ENCODE assay signal across 8 mouse cellular contexts in genomic region chr11:116850085-116850484, GRCm38 (mm10). TPM values are rescaled to one million over a fixed set of nuclear protein-coding genes. Genes with fewer than 3 reads are reported as not detected.
DNase-seq lines count a peak whose midpoint lies in the region; ATAC-seq and TF ChIP-seq lines count a peak whose summit lies in the region.

No protein-coding gene starts in this region.

- peaks cover 16% of the 10 kb centered on the region for H3K79me2 ChIP-seq in liver, adult 2 months (ENCODE audit: control insufficient read depth, insufficient read depth, low read length)

- DNase-seq in liver, adult 2 months (ENCODE audit: extremely low read depth, low read depth, low spot score), result no peak
- no peak for DNase-seq in liver
- DNase-seq in ovary, postnatal 14 days (ENCODE audit: low spot score), result no peak
- DNase-seq in layer of hippocampus, postnatal 10 days (ENCODE audit: low spot score in 2 of 2), result no peak
- DNase-seq in right cerebral cortex, postnatal 36 days (ENCODE audit: low spot score in 2 of 2), result no peak

- peak overlapping the region; percentile 93 for H3K4me2 ChIP-seq in limb, embryonic 12.5 days
- peak overlapping the region; percentile 81 for H3K4me2 ChIP-seq in neural tube, embryonic 15.5 days

- no peak overlapping the region for H3K27ac ChIP-seq in liver, adult 2 months (replicated peaks; ENCODE audit: insufficient read depth, low read depth, low read length)
- H3K27ac ChIP-seq in embryonic fibroblast, embryonic 13.5 days (ENCODE audit: insufficient read depth, low read length), result no peak overlapping the region
- H3K27ac ChIP-seq in limb, embryonic 12.5 days, result no peak overlapping the region
- no peak overlapping the region for H3K27ac ChIP-seq in neural tube, embryonic 15.5 days (replicated peaks)

- 0 out of 2 replicates have a peak overlapping the region, but pooled peaks have one; percentile 45 for H3K9ac ChIP-seq in liver, adult 2 months (ENCODE audit: low read depth, low read length)
- no peak overlapping the region for H3K9ac ChIP-seq in limb, embryonic 12.5 days (replicated peaks)
- H3K9ac ChIP-seq in neural tube, embryonic 15.5 days (replicated peaks), result no peak overlapping the region

- no peaks in the 10 kb centered on the region for H3K27me3 ChIP-seq in liver, adult 2 months (ENCODE audit: control insufficient read depth, insufficient read depth, low read length)
- H3K27me3 ChIP-seq in limb, embryonic 12.5 days, result no peaks in the 10 kb centered on the region
- no peaks in the 10 kb centered on the region for H3K27me3 ChIP-seq in neural tube, embryonic 15.5 days (replicated peaks)

- peaks cover 32% of the 10 kb centered on the region for H3K36me3 ChIP-seq in liver, adult 2 months (ENCODE audit: control insufficient read depth, insufficient read depth, low read length)
- H3K36me3 ChIP-seq in limb, embryonic 12.5 days, result peaks cover 57% of the 10 kb centered on the region
- H3K36me3 ChIP-seq in neural tube, embryonic 15.5 days, result peaks cover 22% of the 10 kb centered on the region

- no peak overlapping the region; the same call in 1 of the 2 replicates for H3K4me3 ChIP-seq in liver, adult 2 months (ENCODE audit: insufficient read depth, low read depth, low read length)
- peak overlapping the region; percentile 73 for H3K4me3 ChIP-seq in embryonic fibroblast, embryonic 13.5 days (ENCODE audit: insufficient read depth, low read length)
- H3K4me3 ChIP-seq in limb, embryonic 12.5 days (replicated peaks), result peak overlapping the region; percentile 97
- no peak overlapping the region for H3K4me3 ChIP-seq in neural tube, embryonic 15.5 days (replicated peaks)

- no peak for ATAC-seq in limb, embryonic 12.5 days (ENCODE audit: insufficient number of reproducible peaks, insufficient read depth, low FRiP score, low TSS enrichment, low read depth)
- no peak for ATAC-seq in neural tube, embryonic 15.5 days (ENCODE audit: low FRiP score)

- WGBS in liver, adult 2 months, result 11% methylated on average over 4 of the region's 4 CpGs
- WGBS in limb, embryonic 12.5 days, result 70% methylated on average over 4 of the region's 4 CpGs
- WGBS in neural tube, embryonic 15.5 days, result 53% methylated on average over 4 of the region's 4 CpGs

- TF ChIP-seq POLR2A in liver, adult 2 months (IDR thresholded peaks at IDR 0.05; ENCODE audit: extremely low read depth, insufficient read depth, low read length), result no peak
- TF ChIP-seq POLR2A in embryonic fibroblast, embryonic 13.5 days (IDR thresholded peaks at IDR 0.05; ENCODE audit: low read depth, low read length), result no peak

- no peaks in the 10 kb centered on the region for H3K9me3 ChIP-seq in limb, embryonic 12.5 days
- H3K9me3 ChIP-seq in neural tube, embryonic 15.5 days (replicated peaks), result no peaks in the 10 kb centered on the region

- no peak for TF ChIP-seq CTCF in liver, adult 2 months (IDR thresholded peaks at IDR 0.05; ENCODE audit: low read depth, low read length)
- no peak for TF ChIP-seq CTCF in embryonic fibroblast, embryonic 13.5 days (IDR thresholded peaks at IDR 0.05; ENCODE audit: borderline replicate concordance, insufficient read depth, low read length)

- H3K4me1 ChIP-seq in liver, adult 2 months (ENCODE audit: control insufficient read depth, insufficient read depth, low read length), result peaks cover 8% of the 10 kb centered on the region
- H3K4me1 ChIP-seq in embryonic fibroblast, embryonic 13.5 days (ENCODE audit: control insufficient read depth, insufficient read depth, low read length), result peaks cover 2% of the 10 kb centered on the region; the same call in 1 of the 2 replicates
- H3K4me1 ChIP-seq in limb, embryonic 12.5 days (replicated peaks), result peaks cover 21% of the 10 kb centered on the region
- H3K4me1 ChIP-seq in neural tube, embryonic 15.5 days, result peaks cover 34% of the 10 kb centered on the region

RNA-seq across cellular contexts. Expression of gene Mfsd11, which starts 2.2 kb away (rescaled TPM):
- total RNA-seq in liver, adult 2 months (2014; rRNA removed), result 5.1 and 9.1 TPM in 2 replicates
- 11.9 and 16.6 TPM in 2 replicates for polyA plus RNA-seq in liver, adult 2 months (2012; rRNA removed)
- polyA plus RNA-seq in embryonic fibroblast, embryonic 13.5 days (2011; ENCODE audit: insufficient read length, low read depth, missing spikeins), result 30.7 and 36.6 TPM in 2 replicates
- 42.8 and 43.4 TPM in 2 replicates for polyA plus RNA-seq in limb, embryonic 12.5 days (2016; fragmentation: Nextera tagmentation; extraction: Ambion mirVana)
- 43.5 and 51.6 TPM in 2 replicates for polyA plus RNA-seq in neural tube, embryonic 15.5 days (2015; fragmentation: Nextera tagmentation; extraction: Ambion mirVana)
- 10 to 100 TPM; 42.6 to 43.3 TPM for total RNA-seq in layer of hippocampus, postnatal 10 days (2021)

RNA-seq across cellular contexts. Expression of gene Srsf2, which starts 2.8 kb away (rescaled TPM):
- 50.6 and 60.3 TPM in 2 replicates for total RNA-seq in liver, adult 2 months (2014; rRNA removed)
- polyA plus RNA-seq in liver, adult 2 months (2012; rRNA removed), result 206 and 250 TPM in 2 replicates
- polyA plus RNA-seq in embryonic fibroblast, embryonic 13.5 days (2011; ENCODE audit: insufficient read length, low read depth, missing spikeins), result 301 and 306 TPM in 2 replicates
- 1,004 and 1,014 TPM in 2 replicates for polyA plus RNA-seq in limb, embryonic 12.5 days (2016; fragmentation: Nextera tagmentation; extraction: Ambion mirVana)
- polyA plus RNA-seq in neural tube, embryonic 15.5 days (2015; fragmentation: Nextera tagmentation; extraction: Ambion mirVana), result 514 and 555 TPM in 2 replicates
- 100 to 1,000 TPM; 217 to 239 TPM for total RNA-seq in layer of hippocampus, postnatal 10 days (2021)

RNA-seq across cellular contexts. Expression of gene Jmjd6, which starts 6.8 kb away (rescaled TPM):
- total RNA-seq in liver, adult 2 months (2014; rRNA removed), result 17.8 and 18.2 TPM in 2 replicates
- 12.2 and 12.3 TPM in 2 replicates for polyA plus RNA-seq in liver, adult 2 months (2012; rRNA removed)
- 37.1 and 38.7 TPM in 2 replicates for polyA plus RNA-seq in embryonic fibroblast, embryonic 13.5 days (2011; ENCODE audit: insufficient read length, low read depth, missing spikeins)
- polyA plus RNA-seq in limb, embryonic 12.5 days (2016; fragmentation: Nextera tagmentation; extraction: Ambion mirVana), result 84.5 and 86.2 TPM in 2 replicates
- 63.2 and 68.6 TPM in 2 replicates for polyA plus RNA-seq in neural tube, embryonic 15.5 days (2015; fragmentation: Nextera tagmentation; extraction: Ambion mirVana)
- 10 to 100 TPM; 30.4 to 31.4 TPM for total RNA-seq in layer of hippocampus, postnatal 10 days (2021)

RNA-seq across cellular contexts. Expression of gene Mettl23, which starts 7.0 kb away (rescaled TPM):
- total RNA-seq in liver, adult 2 months (2014; rRNA removed), result 31.7 and 31.9 TPM in 2 replicates
- 21.0 and 30.7 TPM in 2 replicates for polyA plus RNA-seq in liver, adult 2 months (2012; rRNA removed)
- 20.4 and 22.4 TPM in 2 replicates for polyA plus RNA-seq in embryonic fibroblast, embryonic 13.5 days (2011; ENCODE audit: insufficient read length, low read depth, missing spikeins)
- polyA plus RNA-seq in limb, embryonic 12.5 days (2016; fragmentation: Nextera tagmentation; extraction: Ambion mirVana), result 58.8 and 65.3 TPM in 2 replicates
- polyA plus RNA-seq in neural tube, embryonic 15.5 days (2015; fragmentation: Nextera tagmentation; extraction: Ambion mirVana), result 64.7 and 66.7 TPM in 2 replicates
- 10 to 100 TPM; 32.5 to 33.7 TPM for total RNA-seq in layer of hippocampus, postnatal 10 days (2021)

RNA-seq across cellular contexts. Expression of gene Mxra7, which starts 22.2 kb away (rescaled TPM):
- total RNA-seq in liver, adult 2 months (2014; rRNA removed), result 1.4 and 1.7 TPM in 2 replicates
- polyA plus RNA-seq in liver, adult 2 months (2012; rRNA removed), result 3.2 and 3.4 TPM in 2 replicates
- 76.8 and 82.4 TPM in 2 replicates for polyA plus RNA-seq in embryonic fibroblast, embryonic 13.5 days (2011; ENCODE audit: insufficient read length, low read depth, missing spikeins)
- polyA plus RNA-seq in limb, embryonic 12.5 days (2016; fragmentation: Nextera tagmentation; extraction: Ambion mirVana), result 19.6 and 20.8 TPM in 2 replicates
- polyA plus RNA-seq in neural tube, embryonic 15.5 days (2015; fragmentation: Nextera tagmentation; extraction: Ambion mirVana), result 38.2 and 43.2 TPM in 2 replicates
- 10 to 100 TPM; 23.3 to 27.6 TPM for total RNA-seq in layer of hippocampus, postnatal 10 days (2021)

Comparison
In these comparisons a context has a peak if more than half of its experiments do, and no peak if none do; other contexts are left out.
1. H3K4me3 ChIP-seq: peak in embryonic fibroblast, embryonic 13.5 days (single experiment) and limb, embryonic 12.5 days (single experiment); none in liver, adult 2 months (single experiment) and neural tube, embryonic 15.5 days (single experiment).